Mouse (Mus musculus) urinary bladder, postnatal 10 days (tissue): ENCODE data around the gene Bean1.
A peak's percentile ranks its signal among the peaks of the same experiment; 100 is the strongest.
"Not testable (repeated sequence)": the region's sequence is repeated elsewhere in the genome, so short reads cannot be mapped to it uniquely, and the experiment has no call there.

ENCODE experiments used
- DNase-seq: peaks from one replicate; pipeline ENCODE4 v3.0.0; 2022; ENCODE audit warnings: low spot score

Gene Bean1

GRCm38 (mm10) chr8:104242038-104242644, 71.9 kb downstream of the Bean1 start:
- DNase-seq = no peak

GRCm38 (mm10) chr8:104246621-104247020, 76.4 kb downstream of the Bean1 start:
- no peak for DNase-seq

GRCm38 (mm10) chr8:104247054-104247907, 77.0 kb downstream of the Bean1 start:
- DNase-seq = no peak

- DNase-seq = no peak
Measured at GRCm38 (mm10) chr8:104247908-104248275, 77.7 kb downstream of the Bean1 start.

- DNase-seq = peak; percentile 31
Measured at GRCm38 (mm10) chr8:104248276-104248675, 78.0 kb downstream of the Bean1 start, which contains the start of gene Tk2. Gene Tk2 (minus strand): TSS chr8:104248558.

GRCm38 (mm10) chr8:104249442-104249996, 79.3 kb downstream of the Bean1 start:
- DNase-seq = no peak

- DNase-seq = peak; percentile 29
Measured at GRCm38 (mm10) chr8:104250439-104251367, 80.5 kb downstream of the Bean1 start, which contains the start of gene Cklf. Gene Cklf (plus strand): TSS chr8:104250861.

GRCm38 (mm10) chr8:104251461-104251860, 81.2 kb downstream of the Bean1 start:
- no peak for DNase-seq

GRCm38 (mm10) chr8:104253016-104253415, 82.8 kb downstream of the Bean1 start:
- DNase-seq = no peak

GRCm38 (mm10) chr8:104261802-104262201, 91.6 kb downstream of the Bean1 start:
- DNase-seq = not testable (repeated sequence)

- DNase-seq = not testable (repeated sequence)
Measured at GRCm38 (mm10) chr8:104264271-104264935, 94.2 kb downstream of the Bean1 start.

GRCm38 (mm10) chr8:104268368-104268767, 98.1 kb downstream of the Bean1 start:
- DNase-seq = no peak
